Mouse (Mus musculus): ENCODE measurements around the gene Timp3.
A peak's percentile ranks its signal among the peaks of the same experiment; 100 is the strongest.

The Timp3 gene

DNA sequence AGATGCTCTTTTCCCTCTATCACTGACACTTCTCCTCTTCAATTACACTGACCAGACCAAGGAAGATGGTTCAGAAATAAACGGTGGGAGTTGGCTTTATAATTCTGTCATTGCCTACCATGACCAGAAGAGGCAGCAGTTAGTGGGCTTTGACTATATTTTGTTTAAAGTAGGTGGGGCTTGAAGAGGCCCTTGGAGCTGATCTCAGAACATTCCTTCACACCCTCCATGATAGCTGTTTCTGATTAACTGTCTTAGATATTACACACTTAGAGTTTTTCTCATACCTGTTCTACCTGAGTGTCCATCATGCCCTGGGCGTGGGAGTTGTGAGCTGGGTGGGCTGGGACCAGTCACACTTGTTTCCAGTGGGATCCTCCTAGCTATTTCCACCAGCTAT is 28.5 kb downstream of the Timp3 start:
- DNase-seq (ENCODE audit: low spot score) = no peak

GRCm38 (mm10) chr10:86329241-86329882 is 29.2 kb downstream of the Timp3 start:
- DNase-seq (ENCODE audit: low spot score) = no peak

DNA sequence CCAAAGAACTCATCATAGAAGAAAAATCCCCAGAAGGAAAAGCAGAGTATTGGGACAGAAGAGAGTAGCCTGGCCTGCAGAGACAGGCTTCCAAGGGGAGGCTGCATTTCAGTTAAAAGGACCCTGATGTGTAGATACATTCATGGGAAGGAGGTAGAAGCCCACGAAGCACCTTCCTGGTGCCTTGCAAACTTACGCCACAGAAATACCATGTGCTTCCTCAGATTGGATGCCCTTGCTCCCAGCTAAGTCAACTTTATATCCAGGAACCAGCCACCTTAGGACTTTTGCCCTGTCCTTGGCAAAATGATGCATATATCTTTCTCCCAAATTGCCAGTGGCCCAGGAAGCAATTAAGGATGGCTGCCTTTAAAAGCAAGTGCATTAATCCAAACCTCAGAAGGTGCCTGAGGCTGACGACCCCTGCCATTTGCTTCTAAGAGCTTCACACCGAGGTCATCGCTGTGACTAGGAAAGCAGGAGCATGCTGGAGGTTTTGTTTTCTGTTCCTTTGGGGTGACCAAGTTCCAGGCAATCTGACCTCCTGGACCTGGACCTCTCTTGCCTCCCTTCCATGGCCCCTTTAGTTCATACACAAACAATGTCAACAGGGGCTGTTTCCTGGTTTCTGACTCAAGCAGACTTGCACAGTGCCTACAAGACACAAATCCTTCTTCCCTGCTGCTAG is 31.0 kb downstream of the Timp3 start:
- DNase-seq (ENCODE audit: low spot score) = no peak

- no peak for DNase-seq (ENCODE audit: low spot score)
Measured at GRCm38 (mm10) chr10:86331681-86332281, 31.6 kb downstream of the Timp3 start.

- no peak for DNase-seq (ENCODE audit: low spot score)
Measured at GRCm38 (mm10) chr10:86332942-86333341, 32.8 kb downstream of the Timp3 start.

DNA sequence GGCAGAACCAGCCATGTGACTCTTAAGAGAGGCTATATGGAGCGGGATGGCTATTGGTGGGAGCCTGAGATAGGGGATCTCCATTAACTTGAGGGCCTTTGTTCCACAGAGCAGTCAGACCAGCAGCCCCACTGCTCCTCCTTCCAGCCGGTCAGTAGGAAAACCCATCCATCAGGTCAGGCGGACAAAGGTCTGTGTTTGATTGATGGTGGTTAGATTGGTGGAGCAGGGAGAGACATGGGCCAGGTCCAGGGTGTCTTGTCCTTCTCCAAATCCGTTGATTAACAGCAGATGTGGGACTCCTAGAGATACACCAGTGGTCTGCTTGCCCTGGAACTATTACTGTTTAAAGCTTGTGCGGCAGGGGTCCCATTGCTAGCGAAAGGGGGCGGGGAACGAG is 34.4 kb downstream of the Timp3 start:
- no peak for DNase-seq (ENCODE audit: low spot score)

DNA sequence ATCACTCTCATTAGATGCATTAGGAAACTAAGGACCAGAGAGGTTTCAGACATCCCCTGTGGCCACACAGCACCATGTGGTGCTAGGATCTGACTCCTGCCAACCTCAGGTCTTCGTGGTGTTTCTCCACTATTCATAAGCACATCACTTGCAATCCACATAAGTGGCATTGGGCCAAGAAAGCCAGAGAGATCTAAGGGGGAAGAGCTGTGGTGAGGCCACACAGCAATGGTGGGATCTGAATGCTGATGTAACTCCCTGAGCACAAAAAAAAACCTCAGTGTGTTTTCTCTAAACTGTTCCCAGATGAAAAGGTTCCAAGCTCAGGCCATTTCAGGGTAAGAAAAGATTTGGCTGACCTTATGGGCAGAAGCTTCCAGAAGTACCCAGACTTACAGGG is 36.3 kb downstream of the Timp3 start:
- no peak for DNase-seq (ENCODE audit: low spot score)

GRCm38 (mm10) chr10:86337239-86337638 is 37.1 kb downstream of the Timp3 start:
- no peak for DNase-seq (ENCODE audit: low spot score)

GRCm38 (mm10) chr10:86338121-86338715 is 38.0 kb downstream of the Timp3 start:
- no peak for DNase-seq (ENCODE audit: low spot score)

DNA sequence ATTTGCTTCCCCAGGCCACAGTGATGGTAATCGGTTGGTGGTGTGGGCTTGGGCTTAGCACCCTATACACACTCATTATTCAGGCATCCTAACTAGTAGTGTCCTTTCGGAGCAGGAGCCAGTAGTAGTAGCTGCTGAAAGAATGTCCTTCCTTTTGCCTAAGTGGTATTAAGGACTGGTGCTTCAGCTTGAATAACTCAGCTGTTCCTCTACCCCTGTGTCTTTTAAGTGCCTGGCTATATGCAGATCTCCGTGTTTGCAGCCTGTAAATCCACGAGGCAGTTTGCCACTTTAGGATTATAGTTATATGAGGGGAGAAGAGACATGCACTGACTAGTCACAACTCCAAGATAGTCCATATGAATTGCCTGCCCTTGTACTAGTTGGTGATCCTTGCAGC is 38.9 kb downstream of the Timp3 start:
- no peak for DNase-seq (ENCODE audit: low spot score)

DNA sequence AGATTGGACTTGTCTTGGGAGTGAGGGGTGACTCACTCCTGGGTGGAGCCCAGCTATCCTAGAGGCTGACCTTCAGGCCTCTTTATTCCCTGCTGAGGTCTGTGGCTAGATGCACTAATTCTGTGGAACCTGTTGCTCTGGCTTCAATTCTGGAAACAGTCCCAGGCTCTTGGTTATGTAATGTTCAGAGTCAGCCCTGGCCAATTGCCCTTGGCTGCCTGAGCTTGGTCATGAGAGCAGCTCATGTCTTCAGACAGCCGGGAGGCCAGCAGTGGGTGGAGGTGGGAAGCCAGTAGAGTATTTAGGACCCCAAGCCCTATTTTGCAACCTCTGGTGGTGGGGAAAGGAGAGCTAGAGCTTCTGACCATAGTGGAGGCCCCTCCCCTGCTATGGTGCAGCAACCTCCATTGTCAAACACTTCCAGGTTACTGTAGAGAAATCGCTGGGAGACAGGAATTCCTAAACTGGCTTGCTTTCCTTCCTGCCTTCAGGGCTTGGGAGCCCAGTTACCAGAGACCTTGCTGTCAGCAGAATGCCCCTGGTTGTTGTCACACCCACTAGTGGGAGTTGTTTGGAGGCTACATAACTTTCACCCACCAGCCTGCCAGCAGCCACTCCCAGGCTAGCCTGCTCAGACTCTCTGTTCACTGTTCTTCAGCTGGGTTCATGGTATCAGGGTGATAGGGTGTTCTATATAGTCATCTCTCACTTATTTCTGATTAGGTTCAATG is 39.6 kb downstream of the Timp3 start:
- DNase-seq (ENCODE audit: low spot score) = peak; percentile 79

DNA sequence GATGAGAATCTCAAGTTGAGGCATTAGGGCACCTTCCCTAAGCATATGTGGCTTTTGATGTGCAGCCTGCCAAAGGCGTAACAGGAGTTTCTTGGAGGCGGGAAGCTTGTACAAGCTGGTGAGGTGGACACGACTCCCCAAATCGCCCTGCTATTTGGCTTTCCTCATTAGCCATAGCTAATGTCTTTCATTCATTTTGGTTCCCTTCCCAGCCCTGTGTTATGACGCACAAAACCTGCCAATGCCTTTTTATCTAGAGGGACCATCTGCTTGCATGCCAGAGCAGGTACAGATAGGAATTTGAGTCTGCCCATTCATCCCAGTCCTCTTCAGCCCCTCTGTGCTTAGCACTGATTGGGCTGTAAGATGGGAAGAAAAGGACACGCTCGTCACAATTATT is 40.2 kb downstream of the Timp3 start:
- no peak for DNase-seq (ENCODE audit: low spot score)

DNA sequence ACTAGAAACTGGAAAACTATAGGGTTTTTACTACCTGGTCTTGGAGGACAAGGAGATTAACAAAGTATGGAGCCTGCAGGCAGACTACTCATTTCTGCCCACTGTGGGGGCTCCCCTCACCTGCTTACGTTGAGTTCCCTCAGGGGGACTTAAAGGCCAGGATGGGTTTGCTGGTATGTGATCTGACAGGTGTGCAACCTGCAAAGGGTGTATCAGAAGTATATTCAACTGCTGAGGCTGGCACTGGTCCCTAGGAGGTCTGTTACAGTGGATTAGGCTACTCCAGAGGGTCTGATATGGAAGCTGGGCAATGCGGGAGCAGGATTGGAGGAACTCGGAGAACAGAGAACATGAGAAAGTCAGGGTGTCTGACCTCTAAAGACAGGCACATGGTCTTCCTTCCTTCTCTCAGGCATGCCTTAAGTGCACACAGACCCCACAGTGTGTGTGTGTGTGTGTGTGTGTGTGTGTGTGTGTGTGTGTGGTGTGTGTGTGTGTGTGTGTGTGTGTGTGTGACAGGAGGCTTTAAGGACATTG is 40.9 kb downstream of the Timp3 start:
- no peak for DNase-seq (ENCODE audit: low spot score)

- DNase-seq (ENCODE audit: low spot score) = peak; percentile 31
Measured at GRCm38 (mm10) chr10:86341589-86341988, 41.4 kb downstream of the Timp3 start.

- DNase-seq (ENCODE audit: low spot score) = no peak
Measured at GRCm38 (mm10) chr10:86342151-86342550, 42.0 kb downstream of the Timp3 start.

DNA sequence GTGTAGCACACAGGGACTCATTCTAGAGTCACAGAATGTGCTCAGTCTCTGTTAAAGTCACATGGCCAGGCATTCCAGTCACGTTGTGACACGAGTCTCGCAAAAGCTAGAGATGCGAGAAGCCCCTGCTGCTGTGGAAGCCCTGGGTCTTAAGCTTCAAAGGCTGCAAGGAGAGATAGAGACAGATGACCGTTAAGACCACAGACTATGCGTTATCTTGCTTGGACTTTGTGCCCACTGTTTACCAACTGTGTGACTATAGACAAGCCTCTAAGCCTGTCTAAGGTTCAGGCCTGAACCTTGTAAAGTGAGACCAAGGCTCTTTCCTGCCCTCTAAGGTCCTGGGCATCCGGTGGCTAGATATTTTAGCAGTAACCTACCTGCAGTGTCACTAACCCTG is 42.5 kb downstream of the Timp3 start:
- DNase-seq (ENCODE audit: low spot score) = no peak

- DNase-seq (ENCODE audit: low spot score) = no peak
Measured at GRCm38 (mm10) chr10:86343362-86343761, 43.2 kb downstream of the Timp3 start.

DNA sequence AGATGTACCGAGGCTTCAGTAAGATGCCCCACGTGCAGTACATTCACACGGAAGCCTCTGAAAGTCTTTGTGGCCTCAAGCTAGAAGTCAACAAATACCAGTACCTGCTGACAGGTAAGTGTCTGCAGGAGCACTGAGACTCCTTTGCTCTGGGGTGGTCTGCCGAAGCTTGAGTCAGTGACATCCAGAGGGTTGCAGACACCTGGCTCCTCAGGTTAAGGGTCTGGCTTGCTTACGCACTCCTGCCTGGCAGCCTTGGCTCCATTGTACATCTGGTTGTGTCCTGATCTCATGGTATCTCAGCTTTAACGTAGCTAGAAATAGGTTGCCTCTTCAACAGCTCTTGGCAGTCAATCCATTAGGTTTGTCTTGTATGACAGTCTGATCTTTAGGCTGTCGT is 43.8 kb downstream of the Timp3 start:
- no peak for DNase-seq (ENCODE audit: low spot score)

DNA sequence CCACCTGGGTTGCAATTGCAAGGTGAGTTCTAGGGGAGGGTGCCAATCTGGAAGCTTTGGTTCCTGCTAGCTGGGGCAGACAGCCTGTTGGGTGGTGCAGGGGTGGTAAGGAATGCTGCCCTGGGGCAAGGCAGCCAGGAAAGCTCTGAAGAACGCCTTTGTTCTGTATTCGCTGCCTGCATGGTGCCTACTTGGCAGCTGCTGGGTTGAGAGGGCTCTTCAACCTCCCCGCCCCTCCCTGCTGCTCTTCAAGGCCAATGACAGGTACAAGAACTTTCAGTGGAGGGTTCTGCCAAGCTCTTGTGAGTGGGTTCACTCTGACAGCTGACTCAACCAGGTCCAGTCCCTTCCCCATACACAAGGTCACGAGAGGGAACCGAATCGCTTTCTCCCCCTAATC is 44.5 kb downstream of the Timp3 start:
- DNase-seq (ENCODE audit: low spot score) = no peak

DNA sequence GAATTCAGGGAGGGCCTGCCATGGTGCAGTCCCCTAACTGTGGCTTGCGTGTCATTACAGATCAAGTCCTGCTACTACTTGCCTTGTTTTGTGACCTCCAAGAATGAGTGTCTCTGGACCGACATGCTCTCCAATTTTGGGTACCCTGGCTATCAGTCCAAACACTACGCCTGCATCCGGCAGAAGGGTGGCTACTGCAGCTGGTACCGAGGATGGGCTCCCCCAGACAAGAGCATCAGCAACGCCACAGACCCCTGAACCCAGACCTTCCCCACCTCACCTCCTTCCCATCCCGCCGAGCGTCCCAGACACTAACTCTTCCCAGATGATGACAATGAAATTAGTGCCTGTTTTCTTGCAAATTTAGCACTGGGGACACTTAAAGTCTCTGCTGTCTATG is 45.5 kb downstream of the Timp3 start:
- no peak for DNase-seq (ENCODE audit: low spot score)

DNA sequence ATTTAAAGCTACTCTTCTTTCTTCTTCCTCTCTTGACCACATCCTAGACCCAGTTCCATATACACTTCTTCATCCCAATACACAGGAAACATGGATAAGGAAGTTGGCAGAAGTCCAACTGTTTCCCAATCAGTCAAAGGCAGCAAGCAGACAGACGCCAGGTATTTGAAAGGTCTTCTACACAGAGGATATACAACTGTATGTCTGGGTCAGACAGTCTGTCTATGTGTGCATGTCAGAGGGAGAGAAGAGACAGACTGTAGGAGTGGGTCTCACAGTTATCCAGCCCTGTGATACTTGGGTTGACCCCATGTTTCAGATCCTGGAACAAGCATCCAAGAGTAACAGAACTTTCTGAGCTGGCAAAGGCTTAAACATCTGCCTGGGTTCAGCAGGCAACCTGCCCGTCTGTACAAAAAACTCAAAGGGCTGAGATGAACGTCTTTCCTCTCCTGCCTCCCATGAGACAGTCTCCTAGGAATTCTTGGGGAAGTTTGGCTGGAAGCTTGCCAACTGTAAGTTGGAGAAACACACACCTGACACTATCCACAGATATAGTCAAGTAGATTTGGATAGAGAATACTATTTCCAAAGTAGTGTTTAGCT is 46.2 kb downstream of the Timp3 start:
- no peak for DNase-seq (ENCODE audit: low spot score)

DNA sequence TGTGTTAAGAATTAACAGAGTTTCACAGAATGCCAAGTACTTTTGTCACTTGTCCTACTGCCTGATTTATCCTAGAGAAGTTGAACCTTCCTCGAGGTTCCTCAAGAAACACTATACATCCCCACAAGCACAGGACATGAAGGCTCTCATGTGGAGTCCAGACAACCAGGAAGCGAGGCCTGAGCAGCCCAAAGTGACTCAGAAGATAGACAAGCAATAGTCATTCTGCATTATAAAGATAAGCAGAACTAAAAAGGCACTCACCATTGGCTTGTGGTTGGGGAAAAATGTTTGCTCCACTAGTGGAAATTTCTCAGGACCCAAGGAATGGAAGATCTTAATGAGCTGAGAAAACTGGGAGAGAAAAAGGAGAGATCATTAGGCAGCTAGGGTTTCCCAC is 51.1 kb downstream of the Timp3 start:
- no peak for DNase-seq (ENCODE audit: low spot score)

Measured in ovary, postnatal 36 days (tissue).